Mouse (Mus musculus) lung, adult 2 months (tissue): Measurements from ENCODE around the gene Cxcl16.

Experiments used
- CTCF ChIP-seq: fragments of 200-500 bp; IDR thresholded peaks from 2 replicates; pipeline ENCODE4 v1.5.1; 2011; ENCODE audit warnings: mild to moderate bottlenecking, low read length, control low read depth; ENCODE audit not compliant: insufficient read depth
- POLR2A ChIP-seq: fragments of 200-500 bp; IDR thresholded peaks from 2 replicates; pipeline ENCODE4 v1.6.1; 2011; ENCODE audit warnings: low read depth, mild to moderate bottlenecking, control low read depth, low read length, borderline replicate concordance; ENCODE audit errors: extremely low read depth

- peak; percentile 66; the same call in 1 of the 2 replicates for TF ChIP-seq POLR2A
- no peak for TF ChIP-seq CTCF
Observed at GRCm38 (mm10) chr11:70409594-70410296, 50.0 kb downstream of the Cxcl16 start, which contains the start of gene Pelp1.
